Mouse (Mus musculus) olfactory bulb, adult 2 months (tissue): Measurements from ENCODE around the gene Nbea. TPM values are rescaled to one million over a fixed set of nuclear protein-coding genes. Genes with fewer than 3 reads are reported as not detected.

ENCODE experiments used
- H3K27ac ChIP-seq: fragments of 200-500 bp; 2 replicates; pipeline ENCODE4 v1.5.1; 2012; ENCODE audit warnings: low read depth, low read length; ENCODE audit not compliant: insufficient read depth
- H3K4me1 ChIP-seq: fragments of 200-500 bp; 2 replicates; pipeline ENCODE4 v1.6.1; 2012; ENCODE audit warnings: low read length; ENCODE audit not compliant: control insufficient read depth, insufficient read depth
- H3K4me3 ChIP-seq: fragments of 200-500 bp; 2 replicates; pipeline ENCODE4 v1.5.1; 2012; ENCODE audit warnings: mild to moderate bottlenecking, low read depth, low read length, moderate library complexity; ENCODE audit not compliant: insufficient read depth
- CTCF ChIP-seq: fragments of 200-500 bp; IDR thresholded peaks from 2 replicates; pipeline ENCODE4 v1.5.1; 2012; ENCODE audit warnings: low read depth, mild to moderate bottlenecking, low read length, moderate library complexity; ENCODE audit not compliant: insufficient read depth
- POLR2A ChIP-seq: fragments of 200-500 bp; IDR thresholded peaks from 2 replicates; pipeline ENCODE4 v1.6.1; 2012; ENCODE audit warnings: mild to moderate bottlenecking, low read depth, low read length, moderate library complexity; ENCODE audit not compliant: insufficient read depth
- WGBS: fragments of 180-500 bp; shearing (Covaris S2); methylation state at CpG from one replicate; pipeline ENCODE4 v1.1.7; 2018; 5-methylcytosine and 5-hydroxymethylcytosine counted together
- polyA plus RNA-seq: library from polyadenylated mRNA; stranded (reverse); fragments of >200 nt; gene quantifications from 2 replicates; pipeline ENCODE4 v1.2.4, GENCODE M21; 2012; ENCODE audit warnings: low replicate concordance; ENCODE audit not compliant: missing spikeins, insufficient read depth, insufficient read length

The Nbea gene
- polyA plus RNA-seq, 1 experiment = 109 TPM

GRCm38 (mm10) chr3:55965723-55966156 lies 217.8 kb downstream of the Nbea start:
- WGBS = 76% methylated on average over 10 of the region's 10 CpGs

GRCm38 (mm10) chr3:55963032-55963431 lies 220.5 kb downstream of the Nbea start:
- Histone ChIP-seq H3K4me3 (no peak overlapping the region), H3K4me1 (no peaks in the 10 kb centered on the region), H3K27ac (no peak overlapping the region)
- 89% methylated on average over 8 of the region's 8 CpGs for WGBS
- no peak for TF ChIP-seq POLR2A

More at GRCm38 (mm10) chr3:55965723-55966156, 217.8 kb downstream of the Nbea start:
- TF ChIP-seq CTCF (no peak), POLR2A (no peak)
- no peak overlapping the region for H3K4me3 ChIP-seq
- H3K4me1 ChIP-seq = no peaks in the 10 kb centered on the region
- no peak overlapping the region for H3K27ac ChIP-seq

- TF ChIP-seq CTCF = no peak
- Histone ChIP-seq H3K4me1 (no peaks in the 10 kb centered on the region), H3K27ac (no peak overlapping the region), H3K4me3 (no peak overlapping the region)
- WGBS = 54% methylated on average over 5 of the region's 5 CpGs
Observed at GRCm38 (mm10) chr3:55949994-55950393, 233.5 kb downstream of the Nbea start.

- H3K4me3 ChIP-seq = no peak overlapping the region
- TF ChIP-seq CTCF (no peak), POLR2A (no peak)
- no peak overlapping the region for H3K27ac ChIP-seq
- H3K4me1 ChIP-seq = no peaks in the 10 kb centered on the region
- 98% methylated on average over 2 of the region's 2 CpGs for WGBS
Observed at GRCm38 (mm10) chr3:55949148-55949547, 234.4 kb downstream of the Nbea start.

- no peak for TF ChIP-seq POLR2A
- no peak for TF ChIP-seq CTCF
- WGBS = 82% methylated on average over 2 of the region's 2 CpGs
Observed at GRCm38 (mm10) chr3:55927343-55927742, 256.2 kb downstream of the Nbea start.

GRCm38 (mm10) chr3:55909290-55909689 lies 274.2 kb downstream of the Nbea start:
- Histone ChIP-seq H3K27ac (no peak overlapping the region), H3K4me1 (no peaks in the 10 kb centered on the region), H3K4me3 (no peak overlapping the region)
- TF ChIP-seq CTCF (no peak), POLR2A (no peak)
- WGBS = 77% methylated on average over 1 of the region's 1 CpGs

More at GRCm38 (mm10) chr3:55927343-55927742, 256.2 kb downstream of the Nbea start:
- Histone ChIP-seq H3K4me1 (no peaks in the 10 kb centered on the region), H3K27ac (no peak overlapping the region), H3K4me3 (no peak overlapping the region)

GRCm38 (mm10) chr3:55890574-55890973 lies 292.9 kb downstream of the Nbea start:
- WGBS = 96% methylated on average over 5 of the region's 5 CpGs
- H3K4me1 ChIP-seq = no peaks in the 10 kb centered on the region
- no peak overlapping the region for H3K4me3 ChIP-seq
- TF ChIP-seq CTCF (no peak), POLR2A (no peak)
- no peak overlapping the region for H3K27ac ChIP-seq

GRCm38 (mm10) chr3:55889227-55889626 lies 294.3 kb downstream of the Nbea start:
- no peak for TF ChIP-seq POLR2A
- no peak overlapping the region for H3K27ac ChIP-seq
- 70% methylated on average over 4 of the region's 4 CpGs for WGBS
- H3K4me3 ChIP-seq = no peak overlapping the region
- no peaks in the 10 kb centered on the region for H3K4me1 ChIP-seq

- no peak for TF ChIP-seq POLR2A
- TF ChIP-seq CTCF = no peak
- no peak overlapping the region for H3K27ac ChIP-seq
- no peak overlapping the region for H3K4me3 ChIP-seq
- no peaks in the 10 kb centered on the region for H3K4me1 ChIP-seq
- 92% methylated on average over 2 of the region's 2 CpGs for whole genome bisulfite sequencing
Observed at GRCm38 (mm10) chr3:55887829-55888210, 295.7 kb downstream of the Nbea start.

- Histone ChIP-seq H3K27ac (no peak overlapping the region), H3K4me1 (no peaks in the 10 kb centered on the region), H3K4me3 (no peak overlapping the region)
- TF ChIP-seq POLR2A (no peak), CTCF (no peak)
- WGBS = 85% methylated on average over 10 of the region's 10 CpGs
Observed at GRCm38 (mm10) chr3:55887193-55887828, 296.2 kb downstream of the Nbea start.
